Mouse (Mus musculus) bone marrow macrophage, adult 2 months (primary cell): Measurements from ENCODE around the gene Osbpl10.

Source experiments
- CTCF ChIP-seq: IDR thresholded peaks from 2 replicates; pipeline ENCODE4 v1.5.1; 2012; ENCODE audit warnings: low read depth, mild to moderate bottlenecking, low read length, moderate library complexity
- POLR2A ChIP-seq: IDR thresholded peaks from 2 replicates; pipeline ENCODE4 v1.6.1; 2012; ENCODE audit warnings: mild to moderate bottlenecking, low read depth, low read length, borderline replicate concordance

DNA sequence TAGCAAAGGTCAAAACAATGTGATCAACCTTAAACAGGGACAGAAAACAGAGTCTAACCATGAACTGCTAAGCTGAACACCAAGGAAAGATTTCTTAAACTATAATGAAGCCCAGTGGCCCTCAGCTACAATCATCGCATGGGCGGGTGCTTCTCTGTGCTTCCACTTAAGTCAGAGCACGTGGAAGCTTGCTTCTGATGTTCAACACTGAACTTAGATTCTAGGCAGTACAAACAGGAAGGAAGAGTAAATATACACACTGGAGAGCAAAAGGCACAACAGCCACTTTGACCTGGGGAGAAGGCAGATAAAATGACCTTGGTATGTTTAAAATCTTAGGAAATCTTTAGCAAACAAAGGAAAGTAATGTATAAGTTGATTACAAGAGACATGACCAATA is 293.2 kb downstream of the Osbpl10 start:
- no peak for TF ChIP-seq POLR2A
- no peak for TF ChIP-seq CTCF
